Mouse (Mus musculus) kidney, adult 9 months (tissue): ENCODE measurements around the gene Srgap2.
A peak's percentile ranks its signal among the peaks of the same experiment; 100 is the strongest.

Experiments used
- DNase-seq: peaks from one replicate; pipeline ENCODE4 v3.0.0; 2022

The Srgap2 gene

GRCm38 (mm10) chr1:131525586-131526271 lies 1.4 kb downstream of the Srgap2 start:
- peak; percentile 38 for DNase-seq

- peak; percentile 32 for DNase-seq
Observed at GRCm38 (mm10) chr1:131525101-131525585, 2.0 kb downstream of the Srgap2 start.

GRCm38 (mm10) chr1:131523794-131524193 lies 3.4 kb downstream of the Srgap2 start:
- DNase-seq, result peak; percentile 14

DNA sequence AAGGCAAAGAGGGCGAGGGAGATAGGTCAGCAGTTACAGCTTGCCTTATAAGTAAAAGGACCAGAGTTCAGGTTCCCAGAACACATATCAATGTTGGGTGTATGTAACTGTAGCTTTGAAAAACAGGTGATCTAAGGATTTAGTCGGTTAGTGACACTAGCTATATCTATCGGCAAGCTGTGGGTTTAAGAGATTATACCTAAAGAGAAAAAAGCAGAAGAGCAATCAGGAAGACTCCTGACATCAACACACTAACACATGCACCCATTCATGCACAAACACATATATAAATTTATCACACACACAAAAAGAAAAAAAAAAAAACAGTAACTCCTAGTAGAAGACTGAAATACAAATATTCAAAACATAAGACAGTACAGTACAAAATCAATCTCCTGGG lies 10.6 kb downstream of the Srgap2 start:
- no peak for DNase-seq

- DNase-seq, result no peak
Observed at GRCm38 (mm10) chr1:131514197-131514596, 13.0 kb downstream of the Srgap2 start.

- no peak for DNase-seq
Observed at GRCm38 (mm10) chr1:131513136-131513535, 14.0 kb downstream of the Srgap2 start.

GRCm38 (mm10) chr1:131511661-131512500 lies 15.3 kb downstream of the Srgap2 start:
- DNase-seq, result peak; percentile 78

DNA sequence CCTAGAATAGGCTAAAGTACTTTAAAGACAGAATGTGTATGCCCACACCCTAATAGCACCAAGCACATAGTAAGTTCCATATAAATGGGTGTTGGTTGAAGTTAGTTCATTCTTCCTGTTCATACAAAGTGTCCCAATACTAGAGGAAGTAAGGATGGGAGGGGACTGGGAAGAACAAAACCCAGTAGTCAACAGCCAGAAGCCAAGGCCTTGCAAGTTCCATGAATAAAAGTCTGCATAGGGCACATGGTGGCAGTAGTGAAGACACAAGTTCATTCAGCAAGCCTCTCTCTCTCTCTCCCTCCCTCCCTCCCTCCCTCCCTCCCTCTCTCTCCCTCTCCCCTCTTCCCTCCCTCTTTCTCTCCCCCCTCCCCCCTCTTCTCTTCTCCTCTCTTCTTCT lies 16.0 kb downstream of the Srgap2 start:
- no peak for DNase-seq

- no peak for DNase-seq
Observed at GRCm38 (mm10) chr1:131501681-131502080, 25.5 kb downstream of the Srgap2 start.

GRCm38 (mm10) chr1:131498231-131498630 lies 28.9 kb downstream of the Srgap2 start:
- DNase-seq, result no peak

- peak; percentile 32 for DNase-seq
Observed at GRCm38 (mm10) chr1:131493966-131494898, 32.9 kb downstream of the Srgap2 start.

DNA sequence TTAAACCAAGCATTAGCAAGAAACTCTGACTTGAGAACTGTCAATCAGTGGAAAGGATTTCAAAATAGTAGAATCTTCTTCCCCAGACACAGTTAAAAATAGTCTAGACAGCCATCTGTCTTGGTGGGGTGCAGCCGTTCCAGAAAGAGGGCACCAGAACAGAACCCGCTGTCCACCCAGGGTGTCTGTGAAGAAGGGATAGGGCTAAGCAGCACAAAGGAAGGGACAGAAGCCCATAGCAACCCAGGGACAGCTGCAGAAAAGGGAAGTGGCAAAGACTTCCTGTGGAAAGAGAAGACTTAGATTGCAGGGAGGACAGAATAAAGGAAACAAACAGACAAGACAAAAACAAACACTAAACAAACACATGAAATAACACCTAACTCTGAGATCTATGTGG lies 34.8 kb downstream of the Srgap2 start:
- DNase-seq, result no peak

- DNase-seq, result no peak
Observed at GRCm38 (mm10) chr1:131491579-131491978, 35.6 kb downstream of the Srgap2 start.

GRCm38 (mm10) chr1:131489312-131489711 lies 37.8 kb downstream of the Srgap2 start:
- DNase-seq, result peak; percentile 44

GRCm38 (mm10) chr1:131486094-131486850 lies 40.9 kb downstream of the Srgap2 start:
- DNase-seq, result peak; percentile 56

DNA sequence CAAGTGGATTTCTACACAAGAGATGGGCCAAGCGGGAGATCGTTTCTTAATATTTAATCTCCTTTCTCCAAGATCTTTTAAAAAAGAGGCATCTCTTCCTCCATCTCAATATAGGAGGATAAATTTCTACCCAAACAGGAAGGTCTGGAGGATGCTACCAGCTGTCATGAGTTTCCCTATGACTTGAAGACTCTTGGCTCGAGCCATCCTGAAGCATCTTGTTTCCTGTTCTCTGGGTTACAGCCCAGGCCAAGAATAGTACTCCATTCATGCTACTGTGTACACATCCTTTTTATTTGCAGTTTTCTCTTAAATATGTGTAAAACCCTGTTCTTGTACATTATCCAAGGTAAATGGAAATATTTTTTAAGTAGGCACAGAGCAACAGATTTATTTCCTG lies 44.9 kb downstream of the Srgap2 start:
- peak; percentile 34 for DNase-seq

GRCm38 (mm10) chr1:131481391-131481790 lies 45.8 kb downstream of the Srgap2 start:
- DNase-seq, result no peak

DNA sequence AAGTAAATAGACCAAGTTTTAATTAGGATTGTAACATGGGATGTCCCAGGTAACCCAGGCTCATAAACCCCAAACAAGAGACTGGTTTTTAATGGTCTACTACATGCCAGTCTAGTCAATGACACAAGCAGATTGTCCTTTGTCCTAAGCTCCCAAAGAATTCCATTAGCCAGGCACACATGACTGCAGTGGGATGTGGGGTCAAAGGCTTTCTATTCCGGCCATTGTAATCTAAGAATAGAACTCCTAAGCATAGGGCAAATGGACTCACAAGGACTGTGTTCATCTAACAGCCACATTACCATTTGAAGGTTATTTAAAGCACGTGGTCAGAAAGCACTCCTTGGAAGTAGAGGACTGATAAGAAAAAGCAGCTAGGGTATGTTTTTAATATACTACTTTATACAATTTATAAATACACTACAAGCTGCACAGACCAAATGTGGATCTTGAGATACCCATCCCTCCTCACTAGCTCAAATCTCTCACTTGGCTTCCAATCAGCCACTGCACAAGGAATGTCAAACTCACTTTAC lies 48.3 kb downstream of the Srgap2 start:
- peak; percentile 77 for DNase-seq

GRCm38 (mm10) chr1:131475306-131475705 lies 51.8 kb downstream of the Srgap2 start:
- DNase-seq, result no peak

GRCm38 (mm10) chr1:131473631-131474118 lies 53.5 kb downstream of the Srgap2 start:
- DNase-seq, result no peak

DNA sequence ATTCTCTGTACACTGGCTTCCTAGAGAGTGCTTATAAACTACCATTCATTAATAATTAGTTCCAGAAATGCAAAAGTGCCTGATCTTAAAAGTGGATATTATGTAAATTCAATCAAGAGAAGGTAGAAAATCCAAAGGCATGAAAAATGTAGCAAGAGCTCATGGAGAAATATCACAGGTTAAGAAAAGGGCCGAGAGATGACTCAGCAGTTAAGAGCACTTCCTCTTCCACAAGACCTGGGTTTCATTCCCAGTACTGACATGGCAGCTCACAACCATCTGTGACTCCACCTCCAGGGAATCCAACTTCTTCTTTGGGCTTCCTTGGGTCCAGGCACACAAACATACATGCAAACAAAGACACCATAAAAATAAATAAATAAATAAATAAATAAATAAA lies 56.6 kb downstream of the Srgap2 start:
- DNase-seq, result no peak

DNA sequence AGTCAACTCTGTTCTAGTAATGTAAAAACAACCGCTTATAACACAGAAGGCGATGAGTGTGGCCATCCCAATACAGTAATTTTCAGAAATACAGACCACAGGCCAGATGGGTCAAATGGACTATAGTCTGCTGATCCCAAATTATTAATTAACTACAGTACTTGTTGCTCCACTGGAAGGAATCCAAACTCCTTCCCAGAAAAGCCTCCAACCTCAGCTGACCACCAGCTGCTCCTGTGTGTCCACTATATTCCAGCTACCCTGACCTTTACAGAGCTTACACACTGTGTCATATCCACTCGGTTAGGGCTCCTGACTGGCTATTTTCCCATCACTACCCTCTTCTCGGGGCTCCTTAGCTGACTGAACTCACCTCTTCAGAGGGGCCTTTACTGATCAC lies 61.3 kb downstream of the Srgap2 start:
- peak; percentile 78 for DNase-seq
